Mouse (Mus musculus) ovary, postnatal 36 days (tissue): Measurements from ENCODE around the gene Vsx1.
A peak's percentile ranks its signal among the peaks of the same experiment; 100 is the strongest.

Source experiments
- DNase-seq: peaks from one replicate; pipeline ENCODE4 v3.0.0; 2022; ENCODE audit warnings: low spot score, mixed read lengths

The Vsx1 gene

GRCm38 (mm10) chr2:150689223-150689800 is at the start of gene Vsx1:
Vsx1 (minus strand) TSS chr2:150689360.
- no peak for DNase-seq

DNA sequence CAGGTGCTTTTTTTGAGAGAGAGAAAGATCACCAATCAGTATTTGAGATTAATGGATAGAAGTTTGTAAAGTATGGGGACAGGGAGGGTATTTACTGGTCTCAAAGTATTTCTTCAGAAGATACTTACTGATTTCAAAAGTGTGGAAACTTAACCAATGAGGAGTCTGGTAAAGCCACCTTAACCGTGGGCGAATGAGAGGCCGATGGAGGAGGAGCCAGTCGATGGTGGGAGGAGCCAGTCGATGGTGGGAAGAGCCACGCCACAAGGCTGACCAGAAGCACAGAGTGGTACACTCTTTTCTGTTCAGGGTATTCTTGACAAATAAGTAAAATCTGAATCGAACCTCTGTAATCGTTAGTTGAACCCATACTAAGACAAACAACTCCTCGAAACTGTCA is 48.7 kb upstream of the Vsx1 start:
- DNase-seq = no peak

DNA sequence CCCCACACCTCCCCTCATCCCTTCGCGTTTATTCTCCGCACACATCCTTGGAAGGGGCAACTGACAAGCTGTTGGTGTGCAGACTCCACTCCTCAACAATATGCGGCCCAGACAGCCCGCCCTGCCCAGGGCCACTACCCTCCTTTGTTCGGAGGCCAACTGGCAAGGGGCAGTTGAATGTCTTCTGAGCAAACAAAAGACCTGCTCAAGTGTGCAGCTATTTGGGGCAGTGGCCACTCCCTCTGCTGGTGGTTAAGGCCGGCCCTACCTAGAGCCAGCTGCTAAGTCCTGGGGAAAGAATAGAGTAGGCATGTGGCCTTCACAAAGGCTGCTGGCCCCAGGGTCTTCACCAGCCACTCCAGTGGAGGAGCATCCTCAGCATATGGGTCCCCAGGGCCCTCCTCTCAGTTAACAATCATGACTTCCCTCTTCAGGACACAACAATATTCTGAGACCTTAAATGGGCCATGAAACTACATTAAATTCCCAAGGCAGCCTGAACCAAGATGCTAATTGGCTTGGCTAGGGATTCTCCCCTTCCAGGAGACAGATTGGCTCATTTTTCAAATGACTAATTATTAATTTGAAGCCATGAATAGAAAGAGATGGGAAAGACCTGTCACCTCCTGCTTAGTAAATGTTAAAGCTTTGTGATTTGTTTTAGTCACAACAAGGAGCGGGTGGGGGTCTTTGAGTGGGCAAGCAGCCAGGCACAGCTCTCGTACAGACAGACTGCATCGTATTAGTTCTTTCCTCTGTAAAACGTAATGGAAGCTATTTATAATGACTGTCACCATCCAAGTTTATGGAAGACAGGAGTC is 46.8 kb upstream of the Vsx1 start:
- DNase-seq = no peak

DNA sequence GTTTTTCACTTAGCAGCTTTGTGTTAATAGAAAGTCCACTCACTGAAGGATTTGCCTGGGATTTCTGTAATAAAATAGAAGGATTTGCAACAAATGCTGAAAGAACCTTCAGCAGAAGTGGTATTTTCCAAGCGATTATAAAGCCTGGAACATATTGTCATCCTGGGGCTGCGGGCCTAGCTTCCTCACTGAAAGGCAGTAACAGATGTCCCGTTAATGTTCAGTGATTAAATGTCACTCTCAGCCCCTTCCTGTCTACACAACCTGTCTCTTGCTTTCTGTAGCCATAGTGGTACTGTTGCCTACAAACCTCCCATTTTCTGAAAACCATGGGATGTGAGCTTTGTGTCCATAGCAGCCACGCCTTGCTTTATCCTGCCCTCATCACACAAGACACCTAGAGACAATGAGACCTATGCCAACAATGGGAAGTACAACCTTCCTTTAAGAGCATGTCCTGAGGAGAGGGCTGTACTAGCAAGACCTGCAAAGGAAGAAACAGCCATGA is 23.1 kb upstream of the Vsx1 start:
- no peak for DNase-seq

- no peak for DNase-seq
These were observed 2.5 kb upstream of the Vsx1 start for GRCm38 (mm10) chr2:150691481-150692170.

DNA sequence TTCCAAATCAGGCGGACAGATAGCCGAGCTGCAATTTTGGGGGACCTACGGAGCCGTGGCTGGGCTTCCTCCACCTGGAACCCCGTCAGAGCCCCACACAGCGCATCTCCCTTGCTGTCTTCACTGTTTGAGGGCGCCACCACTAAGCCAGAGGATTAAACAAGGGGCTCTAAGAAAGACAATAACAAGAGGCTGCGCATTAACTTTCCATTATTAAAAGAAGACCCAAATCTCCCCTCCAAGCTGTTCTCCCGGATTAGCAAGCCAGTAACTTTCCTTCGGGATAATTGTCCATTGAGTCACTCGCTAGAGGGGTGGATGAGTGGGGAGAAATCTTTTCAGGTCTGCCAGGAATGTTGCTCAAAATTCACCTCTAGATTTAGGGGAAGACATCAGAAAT is 1.1 kb upstream of the Vsx1 start:
- no peak for DNase-seq

GRCm38 (mm10) chr2:150688541-150689186 is 496 bp downstream of the Vsx1 start:
- DNase-seq = peak; percentile 41

DNA sequence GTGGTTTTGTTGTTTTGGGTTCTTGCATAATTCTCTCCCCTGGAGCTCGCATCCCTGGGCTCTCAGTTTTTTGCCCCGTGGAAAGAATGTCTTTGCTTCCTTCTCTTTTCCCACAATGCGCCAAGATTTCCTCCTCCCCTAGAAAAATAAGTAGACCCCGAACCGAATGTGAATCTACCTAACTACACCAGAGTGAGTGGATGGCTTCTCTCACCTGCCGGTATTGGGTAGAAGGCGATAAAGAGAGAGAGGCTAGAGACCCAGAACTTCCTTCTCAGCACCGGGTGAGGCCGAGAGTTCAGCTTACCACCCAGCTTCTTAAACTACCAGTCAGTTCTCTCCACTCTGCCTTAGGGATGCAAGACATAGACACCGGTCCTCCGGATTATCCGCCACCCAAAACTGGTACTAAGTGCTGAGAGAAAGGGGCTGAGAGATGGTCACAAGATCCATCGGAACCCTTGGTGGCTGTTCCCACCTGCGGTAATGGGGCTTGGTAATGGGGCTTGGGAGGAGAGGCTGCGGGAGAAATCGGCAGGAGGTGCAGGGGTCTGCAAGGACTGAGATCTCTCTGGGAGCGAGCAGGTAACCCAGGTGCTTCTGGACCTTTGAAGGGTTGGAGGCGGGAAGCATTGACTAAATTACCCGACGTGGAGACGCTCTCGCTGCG is 1.2 kb downstream of the Vsx1 start:
- no peak for DNase-seq

- DNase-seq = no peak
These were observed 3.8 kb downstream of the Vsx1 start for GRCm38 (mm10) chr2:150685389-150685788.

- no peak for DNase-seq
These were observed 4.7 kb downstream of the Vsx1 start for GRCm38 (mm10) chr2:150684451-150684850.

DNA sequence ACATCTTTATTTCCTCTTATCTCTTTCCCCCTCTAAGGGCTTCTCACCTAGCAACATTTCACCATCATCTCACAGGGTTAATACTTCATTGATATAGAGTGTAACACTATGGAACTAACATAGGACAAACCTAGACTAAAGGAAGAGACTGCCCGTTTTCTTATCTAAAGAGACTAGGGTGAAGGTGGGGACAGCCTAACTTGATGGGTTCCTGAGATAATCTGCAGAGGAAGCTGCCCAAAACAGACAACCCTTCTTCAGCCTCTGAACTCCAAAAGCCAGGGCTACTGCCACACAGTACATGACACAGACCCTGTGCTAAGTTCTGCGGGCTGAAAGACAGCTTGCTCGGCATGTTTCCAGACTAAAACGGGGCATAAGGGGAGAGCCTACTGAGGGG is 7.6 kb downstream of the Vsx1 start:
- no peak for DNase-seq

DNA sequence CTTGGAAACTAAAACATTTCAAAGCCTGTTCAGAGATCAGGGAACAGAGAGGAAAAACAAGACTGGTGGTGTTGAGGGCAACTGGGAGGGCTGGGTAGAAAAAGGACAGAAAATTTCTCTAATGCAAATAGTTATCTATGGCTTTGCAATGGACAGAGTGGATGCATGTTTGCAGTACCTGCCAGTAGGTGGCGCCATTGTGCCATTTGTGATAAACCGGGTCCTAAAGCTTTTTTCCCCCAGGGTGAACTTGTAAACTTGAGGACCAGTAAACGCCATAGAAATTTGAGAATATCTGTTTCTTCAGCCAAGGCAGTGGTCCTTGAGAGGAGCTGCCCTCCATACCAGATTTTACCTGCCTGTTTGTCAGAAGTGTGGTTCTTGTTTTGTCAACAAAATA is 10.8 kb downstream of the Vsx1 start:
- peak; percentile 75 for DNase-seq

- no peak for DNase-seq
These were observed 13.6 kb downstream of the Vsx1 start for GRCm38 (mm10) chr2:150675525-150675924.

DNA sequence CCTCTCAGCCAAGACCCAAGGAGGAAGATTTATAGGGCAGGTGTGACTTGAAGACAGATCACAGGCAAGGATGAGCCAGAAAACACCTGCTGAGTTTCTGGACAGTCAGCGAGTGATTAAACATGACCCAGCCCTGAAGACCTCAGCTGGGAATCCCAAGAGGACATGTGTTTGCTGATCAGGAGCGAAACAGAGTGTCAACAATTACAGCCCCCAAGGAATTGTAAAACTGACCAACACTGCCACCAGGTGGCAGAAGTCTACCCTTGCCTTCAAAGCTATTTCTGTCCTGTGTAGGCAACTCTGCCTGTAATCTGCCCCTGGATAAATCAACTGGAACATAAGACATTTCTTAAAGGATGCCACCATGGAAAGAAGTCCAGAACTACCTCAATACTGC is 14.3 kb downstream of the Vsx1 start:
- DNase-seq = peak; percentile 43

DNA sequence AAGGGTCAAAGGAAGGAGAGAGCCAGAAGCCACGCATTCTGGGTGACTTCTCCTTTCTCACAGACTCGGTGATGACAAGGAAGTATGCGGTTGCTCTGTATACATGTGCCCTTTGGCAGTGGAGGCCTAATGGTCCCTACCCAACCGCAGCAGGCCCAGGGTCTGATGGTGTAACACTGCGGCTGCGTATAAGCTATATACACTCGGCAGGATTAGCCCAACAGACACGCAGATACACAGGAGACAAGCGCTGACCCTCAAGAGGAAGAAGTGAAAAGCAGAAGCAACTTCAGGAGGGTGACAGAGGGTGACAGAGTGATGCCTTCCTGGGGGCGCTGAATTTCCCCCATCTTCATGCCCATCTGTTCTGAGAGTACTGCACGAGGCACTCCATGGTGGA is 15.2 kb downstream of the Vsx1 start:
- no peak for DNase-seq

GRCm38 (mm10) chr2:150671609-150672290 is 17.4 kb downstream of the Vsx1 start:
- no peak for DNase-seq

- DNase-seq = no peak
These were observed 18.2 kb downstream of the Vsx1 start for GRCm38 (mm10) chr2:150670926-150671325.

- DNase-seq = no peak
These were observed 19.6 kb downstream of the Vsx1 start for GRCm38 (mm10) chr2:150669454-150670045.

DNA sequence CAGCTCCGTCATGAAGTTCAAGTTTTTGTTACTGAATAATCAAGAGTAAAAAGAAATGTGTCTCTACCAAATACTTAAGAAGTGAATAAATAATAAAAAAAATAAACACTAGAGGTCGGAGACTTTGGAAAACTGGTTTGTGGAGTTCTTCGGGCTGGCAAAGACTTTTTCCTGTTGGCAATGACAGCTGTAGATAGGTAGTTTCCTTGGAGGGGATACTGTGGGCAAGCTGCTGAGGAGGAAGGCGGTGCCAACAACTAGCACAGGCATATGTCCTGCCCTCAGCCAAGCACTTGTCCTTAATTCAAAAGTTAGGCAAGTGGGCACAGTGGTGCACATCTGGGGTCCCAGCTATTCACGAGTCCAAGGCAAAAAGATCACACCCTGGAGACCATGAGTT is 20.2 kb downstream of the Vsx1 start:
- DNase-seq = no peak

GRCm38 (mm10) chr2:150667820-150668766 is 21.1 kb downstream of the Vsx1 start, which contains the start of gene Acss1:
Acss1 (minus strand) TSS chr2:150668500.
- peak; percentile 74 for DNase-seq
